Mouse (Mus musculus) kidney, adult 8-10 months (tissue): ENCODE measurements around the gene Dpm3.

ENCODE experiments used
- DNase-seq, 2 experiments: peaks; one replicate each; pipeline ENCODE4 v3.0.0; 2022

Gene Dpm3

DNA sequence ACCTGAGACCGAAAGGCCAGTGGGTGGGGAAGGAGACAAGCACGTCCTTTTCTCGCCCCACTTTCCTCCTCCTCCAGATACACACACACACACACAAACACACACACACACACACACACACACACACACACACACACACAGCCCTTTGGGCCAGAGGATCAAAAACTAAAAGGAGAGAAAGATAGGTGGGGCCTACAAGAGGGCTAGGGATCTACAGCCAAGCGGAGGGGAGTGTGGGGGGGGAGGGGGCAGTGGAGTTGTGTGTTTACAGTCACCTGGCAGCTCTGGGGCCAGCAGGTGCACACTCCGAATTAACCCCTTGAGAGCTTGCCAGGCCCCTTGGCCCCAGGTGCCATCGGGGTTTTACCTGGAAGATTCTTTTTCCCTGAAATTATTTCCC lies 26.5 kb upstream of the Dpm3 start:
- DNase-seq = no peak

DNA sequence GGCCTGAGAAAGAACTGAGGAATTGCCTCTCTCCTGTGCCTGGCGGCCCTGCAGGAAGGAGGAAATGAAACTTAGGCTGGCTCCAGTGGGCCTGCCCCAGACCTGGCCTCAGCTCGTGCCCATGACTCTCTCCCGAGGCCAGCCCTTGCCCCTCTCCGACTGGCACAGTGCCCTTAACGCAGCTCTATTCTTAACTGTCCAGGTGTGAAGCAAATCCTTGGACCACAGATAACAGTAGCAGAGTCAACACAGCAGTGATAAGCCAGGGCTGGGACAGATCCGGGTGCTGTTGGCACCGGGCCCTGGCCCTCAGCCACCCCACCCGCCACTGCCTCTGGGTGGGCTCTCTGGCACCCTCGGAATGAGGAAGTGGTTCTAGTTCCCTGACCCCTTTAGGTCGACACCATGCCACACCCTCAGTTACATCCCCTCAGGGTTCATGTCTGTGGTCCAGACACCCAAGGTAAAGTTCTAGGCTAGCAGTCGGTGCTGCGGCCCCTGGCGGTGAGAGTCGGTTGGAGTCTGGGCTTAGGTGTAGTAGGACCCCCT lies 25.5 kb upstream of the Dpm3 start:
- no peak for DNase-seq

DNA sequence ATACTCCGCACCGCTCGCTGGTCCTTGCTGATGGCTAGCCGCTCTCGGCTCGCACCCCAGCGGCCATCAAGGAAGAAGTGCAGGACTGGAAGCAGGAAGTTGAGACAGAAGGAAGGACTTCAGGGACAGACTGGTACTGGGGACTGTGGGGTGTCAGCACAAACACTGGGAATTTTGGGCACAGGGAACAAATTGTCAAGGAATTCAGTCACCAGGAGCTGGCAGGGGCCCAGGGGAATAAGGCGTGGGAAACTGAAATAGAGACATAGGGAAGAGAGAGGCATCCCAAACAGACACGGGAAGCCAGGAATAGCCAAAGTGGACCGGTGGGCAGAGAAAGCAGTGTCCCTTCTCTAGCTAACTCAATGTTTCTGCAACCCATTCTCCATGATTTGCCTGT lies 22.6 kb upstream of the Dpm3 start:
- no peak for DNase-seq

DNA sequence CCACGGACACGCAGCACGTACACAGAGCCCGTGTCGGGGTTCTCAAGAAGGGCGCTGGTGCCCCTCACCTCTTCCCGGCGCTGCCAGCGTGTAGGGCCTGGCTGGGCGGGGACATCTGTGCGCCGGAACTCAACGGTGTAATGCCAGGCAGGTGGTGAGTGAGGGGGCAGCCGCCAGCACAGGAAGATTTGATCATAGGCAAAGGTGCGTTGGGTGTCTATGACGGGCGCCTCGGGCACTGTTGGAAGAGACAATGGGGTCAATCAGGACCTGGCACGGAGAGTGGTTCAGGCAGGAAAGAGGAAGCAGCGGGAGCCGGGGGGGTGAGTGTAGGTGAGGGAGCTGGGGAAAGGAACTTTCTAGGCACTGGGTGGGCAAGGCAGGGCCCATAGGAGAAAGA lies 21.5 kb upstream of the Dpm3 start:
- DNase-seq = no peak

DNA sequence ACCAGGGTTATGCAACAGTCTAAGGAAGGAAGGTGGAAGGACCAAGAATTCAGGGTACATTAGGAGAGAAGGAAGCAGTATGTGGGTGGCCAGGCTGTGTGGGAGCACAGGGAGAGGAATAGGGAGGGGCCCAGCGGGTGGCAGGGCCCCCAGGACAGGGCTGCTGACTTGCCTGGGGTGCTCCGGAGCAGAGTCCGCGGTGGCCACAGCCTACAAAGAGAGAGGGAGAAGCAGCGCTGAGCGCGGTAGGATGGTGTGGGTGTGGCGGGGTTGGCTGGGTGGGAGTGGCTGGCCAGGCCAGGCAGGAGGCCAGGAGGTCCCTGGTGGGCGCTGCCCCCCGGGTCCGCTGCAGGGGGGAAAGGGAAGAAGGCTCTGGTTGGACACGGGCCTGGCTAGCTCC lies 20.7 kb upstream of the Dpm3 start:
- no peak for DNase-seq

DNA sequence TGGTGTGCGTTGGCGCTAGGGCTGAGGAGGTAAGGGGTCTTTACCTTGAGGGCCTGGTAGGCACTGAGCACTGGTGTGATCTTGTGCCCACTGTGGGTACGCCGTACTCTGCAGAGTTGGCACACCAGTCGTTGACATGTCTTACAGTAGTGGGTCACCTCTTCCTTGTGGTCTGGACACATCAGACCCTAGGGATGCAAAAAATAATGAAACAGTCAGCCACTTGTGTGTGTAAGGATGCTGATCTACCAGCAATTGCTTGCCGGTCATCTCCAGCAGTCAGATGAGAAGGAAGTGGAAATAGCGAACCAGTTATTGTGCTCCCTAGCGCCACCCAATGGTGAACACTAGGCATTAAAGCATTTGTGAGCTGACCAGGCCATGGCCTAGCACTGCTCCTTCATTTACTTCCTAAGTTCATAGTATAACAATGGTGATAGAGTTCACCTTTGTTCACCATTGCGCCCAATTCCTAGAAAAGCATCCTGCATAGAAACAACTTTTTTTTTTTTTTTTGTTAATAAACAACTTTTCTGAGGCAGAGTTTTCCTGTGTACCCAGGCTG lies 16.7 kb upstream of the Dpm3 start:
- peak; percentile 73 to 78 for DNase-seq

DNA sequence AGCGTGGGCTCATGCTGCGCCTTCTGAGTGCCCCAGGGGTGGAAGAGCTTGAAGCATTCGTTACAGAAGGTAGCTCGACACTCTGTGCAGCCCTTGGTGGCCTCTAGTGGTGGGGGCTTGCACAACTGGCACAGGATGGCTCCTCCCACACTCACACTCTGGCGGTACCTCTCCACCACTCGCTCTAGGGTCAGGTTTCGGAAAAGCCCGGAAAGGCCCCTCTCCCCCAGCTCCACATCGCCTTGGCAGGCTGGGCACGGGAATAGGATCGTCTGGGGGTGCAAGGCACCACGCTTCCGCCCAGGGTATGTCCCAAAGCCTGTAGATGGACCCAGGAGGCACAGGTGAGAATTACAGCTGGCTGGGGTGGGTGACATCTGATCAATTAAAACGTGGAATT lies 15.5 kb upstream of the Dpm3 start:
- peak; percentile 64 to 66 for DNase-seq

DNA sequence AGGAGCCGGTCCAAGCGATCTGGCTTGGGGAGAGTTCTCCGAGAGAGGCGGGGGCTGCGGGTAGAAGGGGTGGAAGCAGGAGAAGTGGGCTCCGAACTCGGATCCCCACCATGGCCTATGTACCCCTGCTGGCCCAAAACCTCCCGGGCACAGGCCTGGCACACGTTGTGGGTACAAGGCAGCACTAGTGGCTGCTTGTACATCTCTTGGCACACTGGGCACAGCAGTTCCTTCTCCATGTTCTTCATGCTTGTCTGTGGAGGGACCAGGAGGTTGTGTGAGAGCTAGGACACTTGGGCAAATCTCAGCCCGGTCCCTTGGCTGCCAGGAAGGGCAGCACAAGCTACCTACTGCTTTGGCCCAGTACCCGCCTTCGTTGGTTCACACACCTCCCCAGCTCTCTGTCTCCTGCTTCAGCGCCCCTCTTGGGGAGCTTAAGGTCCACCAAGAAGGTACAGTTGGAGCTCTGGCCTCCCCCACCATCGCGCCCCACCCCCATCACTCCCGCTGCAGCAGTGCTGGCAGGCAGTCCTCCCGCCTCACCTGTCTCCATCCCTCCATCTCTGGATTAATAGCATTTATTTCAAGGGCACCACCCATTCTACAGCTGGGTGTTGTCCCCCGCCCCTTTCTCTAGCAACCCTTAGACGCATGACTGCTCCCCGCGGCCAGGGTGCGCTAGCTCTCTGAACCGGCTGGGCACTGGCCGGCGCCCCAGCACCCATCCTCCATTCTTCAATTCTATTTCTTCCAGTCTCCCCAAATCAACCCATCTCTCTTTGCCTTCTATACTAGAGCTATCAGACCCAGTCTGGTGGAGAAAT lies 14.8 kb upstream of the Dpm3 start:
- DNase-seq = peak; percentile 49 to 56

DNA sequence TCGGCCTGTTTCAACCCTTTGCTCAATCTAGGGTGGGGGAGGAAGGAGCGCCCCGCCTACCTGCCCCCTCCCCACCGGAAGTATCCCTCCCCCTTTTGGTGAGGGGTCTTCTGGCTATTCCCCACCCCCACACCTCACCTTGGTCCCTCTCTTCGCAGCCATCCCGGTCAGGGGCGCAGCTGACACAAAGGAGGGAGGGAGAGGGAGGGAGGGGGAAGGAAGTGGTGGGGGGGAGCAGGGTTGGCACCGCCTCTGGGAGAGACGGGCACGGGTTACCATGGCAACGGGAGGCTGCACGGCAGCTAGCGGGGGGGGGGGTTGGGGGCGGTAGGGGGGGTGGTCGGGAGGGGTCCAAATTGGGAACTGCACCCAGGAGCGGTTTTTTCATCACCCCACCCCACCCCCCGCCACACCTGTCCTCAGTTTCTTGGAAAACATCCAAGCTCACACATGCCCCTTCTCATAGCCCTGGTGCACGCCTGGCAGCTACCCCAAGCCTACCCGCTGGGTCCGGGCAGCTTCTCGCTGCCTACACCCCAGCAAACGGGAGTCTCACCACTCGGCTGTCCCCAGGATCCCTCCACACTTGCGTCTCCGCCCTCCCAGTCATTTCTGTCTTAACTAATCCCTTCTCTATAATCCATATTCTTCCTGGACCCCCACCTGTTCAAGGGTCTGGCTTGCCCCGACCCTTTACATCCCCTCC lies 14.0 kb upstream of the Dpm3 start:
- DNase-seq = no peak

DNA sequence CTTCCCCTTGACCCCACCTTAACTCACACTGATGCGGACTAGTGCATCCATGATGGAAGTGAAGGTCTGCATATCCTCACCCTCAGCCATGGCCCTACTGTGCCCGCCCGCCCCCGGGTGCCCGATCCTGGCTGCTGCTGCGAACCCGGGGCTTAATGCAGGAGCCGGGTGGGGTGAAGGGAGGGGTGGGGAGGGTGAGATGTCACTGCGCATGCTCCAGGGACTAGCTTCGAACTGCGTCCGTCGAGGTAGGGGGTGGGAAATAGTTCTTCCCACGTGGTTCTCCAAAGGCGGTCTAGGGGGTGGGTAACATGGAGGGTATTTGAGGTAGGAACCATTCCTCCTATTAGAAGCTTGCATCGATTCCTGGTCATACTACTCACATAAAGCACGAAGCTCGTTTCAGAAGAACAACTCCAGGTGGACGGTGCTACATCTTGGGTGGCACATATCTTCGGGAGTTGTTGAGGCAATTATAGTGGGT lies 13.4 kb upstream of the Dpm3 start, which contains the start of gene Krtcap2:
TSS of gene Krtcap2 (plus strand) at position 279 of the 484 bp plus-strand sequence.
- no peak for DNase-seq

DNA sequence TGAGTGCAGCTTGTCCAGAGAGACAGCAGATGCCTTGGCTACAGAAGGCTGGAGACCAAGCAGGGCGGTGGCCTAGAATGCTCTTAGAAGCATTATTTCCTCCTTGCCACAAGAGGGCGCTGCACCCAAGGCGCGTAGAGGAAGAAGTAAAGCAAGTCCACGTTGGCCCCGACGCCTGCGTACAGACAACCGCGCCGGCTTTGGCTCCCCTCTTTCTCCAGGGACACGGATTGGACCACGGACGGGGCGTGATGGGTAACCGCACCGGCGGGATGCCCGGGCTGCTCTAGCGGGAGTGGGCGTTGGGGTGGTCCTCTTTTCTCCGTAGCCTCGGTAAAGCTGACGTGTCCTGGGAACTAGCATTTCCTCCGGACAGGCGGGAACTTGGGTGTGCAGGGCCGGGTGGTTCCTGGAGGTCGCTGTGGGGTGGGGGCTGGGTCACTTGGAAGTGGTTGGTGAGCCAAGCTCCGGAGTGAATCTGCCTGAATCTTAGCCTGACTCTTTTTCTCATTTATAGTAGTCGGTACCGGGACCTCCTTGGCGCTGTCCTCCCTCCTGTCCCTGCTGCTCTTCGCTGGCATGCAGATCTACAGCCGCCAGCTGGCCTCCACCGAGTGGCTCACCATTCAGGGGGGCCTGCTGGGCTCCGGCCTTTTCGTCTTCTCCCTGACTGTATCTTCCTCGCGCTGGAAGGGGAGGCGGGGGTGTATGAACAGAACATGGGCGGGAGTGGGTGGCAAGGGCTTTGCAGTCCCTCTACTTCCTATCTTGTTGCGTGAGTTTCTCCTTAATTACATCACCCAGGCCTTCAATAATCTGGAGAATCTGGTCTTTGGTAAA lies 12.7 kb upstream of the Dpm3 start, which contains the start of gene Trim46:
TSS of gene Trim46 (minus strand) at position 49 of the 840 bp plus-strand sequence.
- DNase-seq = peak; percentile 89

DNA sequence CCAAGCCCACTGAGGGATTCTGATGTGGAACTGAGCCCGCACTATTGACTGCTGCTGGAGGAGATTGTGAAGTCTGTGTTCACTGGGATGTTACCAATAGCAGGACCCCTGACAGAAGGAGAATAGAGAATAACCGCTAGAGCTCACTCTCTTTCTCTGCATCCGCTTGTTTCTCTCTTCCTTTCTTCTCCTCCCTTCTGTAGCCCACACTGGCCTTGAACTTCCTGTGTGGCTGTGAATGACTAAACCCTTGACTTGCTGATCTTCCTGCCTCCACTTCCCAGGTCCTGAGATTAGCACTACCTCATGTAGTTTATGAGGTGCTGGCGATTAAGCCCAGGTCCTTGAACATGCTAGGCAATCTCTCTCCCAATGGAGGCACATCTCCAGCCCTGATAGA lies 11.7 kb upstream of the Dpm3 start:
- no peak for DNase-seq

DNA sequence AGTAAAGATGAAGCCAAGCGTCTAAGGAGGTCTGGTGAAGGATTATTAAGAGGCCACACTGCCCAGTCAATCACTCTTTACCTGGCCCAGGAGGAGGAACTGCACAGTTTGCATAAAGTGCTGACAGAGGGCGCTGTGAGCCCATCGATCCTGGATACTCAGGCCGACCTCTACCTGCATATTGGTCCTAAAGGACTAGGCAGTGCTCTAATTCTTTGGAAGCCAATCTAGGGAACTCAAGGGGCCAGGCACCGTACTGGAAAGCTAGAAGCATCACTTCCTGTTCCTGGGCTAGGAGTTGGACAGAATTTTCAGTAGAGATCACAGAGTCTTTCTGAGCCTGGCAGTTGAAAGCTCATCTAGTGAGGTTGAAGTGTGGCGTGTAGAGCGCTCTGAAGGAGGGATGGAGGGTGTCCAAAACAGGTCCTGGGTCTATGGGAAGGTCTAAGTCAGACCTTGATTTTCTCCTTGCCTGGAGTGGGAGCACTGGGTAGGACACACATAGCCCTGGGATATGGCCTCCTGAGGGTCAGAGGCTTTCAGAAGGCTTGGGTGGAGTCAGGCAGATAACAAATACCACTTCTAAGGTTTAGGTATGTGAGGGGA lies 8.6 kb upstream of the Dpm3 start:
- peak; percentile 85 to 88 for DNase-seq

DNA sequence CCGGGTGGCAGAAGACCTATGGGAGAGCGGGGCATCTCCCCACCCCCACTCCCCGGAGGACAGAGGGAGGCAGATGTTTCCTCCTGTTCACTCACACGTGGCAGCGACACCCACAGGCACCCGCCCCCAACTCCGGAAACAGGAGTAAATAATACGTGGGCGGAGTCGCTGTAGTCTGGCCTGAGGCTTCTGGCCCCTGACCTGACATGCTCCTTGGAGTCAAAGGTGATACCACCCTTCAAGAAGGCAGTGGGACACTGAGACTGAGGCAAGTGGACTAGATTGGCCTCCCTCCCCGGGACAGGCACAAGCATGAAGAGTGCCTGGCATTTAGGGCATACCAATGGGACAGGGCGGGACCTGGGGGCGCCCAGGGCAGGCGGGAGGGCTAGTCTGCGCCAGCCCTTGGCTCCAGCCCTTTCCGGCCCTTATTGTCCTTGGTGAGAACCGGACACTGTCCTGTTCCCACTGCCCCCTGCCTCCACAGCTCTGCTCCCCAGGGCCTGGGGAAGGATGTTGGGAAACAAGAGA lies 7.7 kb upstream of the Dpm3 start:
- DNase-seq = peak; percentile 69 to 77

DNA sequence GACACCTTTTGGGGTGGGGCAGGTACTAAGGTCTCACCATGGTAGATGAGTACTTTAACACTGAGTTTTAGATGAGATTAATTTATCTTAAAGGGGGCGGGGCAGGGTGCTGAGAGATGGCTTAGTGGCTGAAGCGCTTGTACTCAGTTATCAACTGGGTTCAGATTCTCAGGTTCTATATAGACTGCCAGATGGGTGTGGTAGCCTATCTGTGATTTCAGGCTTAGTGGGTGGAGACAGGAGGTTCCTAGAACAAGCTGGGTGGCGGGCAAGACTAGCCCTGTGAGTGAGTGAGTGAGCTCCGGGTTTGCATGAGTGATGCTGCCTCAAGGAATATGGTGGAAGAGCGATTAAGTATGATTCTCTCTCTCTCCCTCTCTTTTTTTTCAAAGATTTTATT lies 4.2 kb upstream of the Dpm3 start:
- no peak for DNase-seq

DNA sequence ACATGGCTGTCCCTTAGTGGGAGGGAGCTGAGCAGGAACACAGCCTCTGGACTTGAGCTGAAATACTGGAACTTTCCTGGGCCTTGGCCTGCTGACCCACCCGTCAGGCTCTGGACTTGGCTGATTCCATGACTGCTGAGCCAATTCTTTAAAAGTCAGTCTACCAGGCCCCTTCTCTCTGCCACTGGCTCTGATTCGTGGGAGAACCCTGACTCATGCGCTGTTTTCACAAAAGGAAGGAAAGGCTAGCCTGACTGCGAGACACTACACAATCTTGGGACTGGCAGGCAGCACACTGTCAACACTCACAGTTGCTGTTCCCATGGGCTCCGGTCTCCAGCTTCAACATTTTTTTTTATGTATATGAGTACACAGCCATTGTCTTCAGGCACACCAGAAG lies 3.0 kb upstream of the Dpm3 start:
- DNase-seq = no peak

DNA sequence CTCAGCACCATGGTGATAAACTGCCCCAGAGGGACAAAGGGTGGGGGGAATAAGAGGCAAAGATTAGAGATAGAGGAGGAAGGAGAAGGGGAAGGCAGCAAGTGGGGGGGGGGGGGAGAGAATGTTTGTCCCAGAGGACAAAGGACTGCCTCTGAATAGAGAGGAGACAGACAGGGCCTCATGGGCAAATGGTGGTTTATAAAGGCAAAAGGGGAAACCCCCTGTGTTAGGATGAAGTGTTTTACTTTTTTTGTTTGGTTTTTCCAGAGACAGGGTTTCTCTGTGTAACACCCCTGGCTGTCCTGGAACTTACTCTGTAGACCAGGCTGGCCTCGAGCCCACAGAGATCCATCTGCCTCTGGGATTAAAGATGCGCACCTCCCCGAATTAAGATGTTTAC lies 1.1 kb downstream of the Dpm3 start:
- no peak for DNase-seq

DNA sequence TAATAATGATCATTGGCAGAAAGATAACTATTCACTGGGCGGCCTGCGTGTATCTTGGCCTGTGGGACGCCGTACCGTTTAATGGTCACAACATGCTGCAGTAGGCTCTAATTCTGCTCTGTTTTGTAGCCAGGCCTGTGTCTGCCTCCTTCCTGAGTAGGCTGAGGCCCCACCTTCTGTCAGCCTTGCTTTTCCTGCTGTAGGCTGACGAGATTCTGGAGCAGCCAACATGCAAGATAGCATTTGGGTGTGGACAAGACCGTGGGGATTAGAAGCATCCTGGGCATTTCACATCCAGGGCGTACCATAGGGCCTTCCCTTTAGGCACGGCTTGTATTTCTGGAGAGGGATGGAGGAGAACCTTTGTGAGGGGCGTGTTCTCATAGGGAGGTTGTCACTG lies 3.3 kb downstream of the Dpm3 start:
- no peak for DNase-seq

DNA sequence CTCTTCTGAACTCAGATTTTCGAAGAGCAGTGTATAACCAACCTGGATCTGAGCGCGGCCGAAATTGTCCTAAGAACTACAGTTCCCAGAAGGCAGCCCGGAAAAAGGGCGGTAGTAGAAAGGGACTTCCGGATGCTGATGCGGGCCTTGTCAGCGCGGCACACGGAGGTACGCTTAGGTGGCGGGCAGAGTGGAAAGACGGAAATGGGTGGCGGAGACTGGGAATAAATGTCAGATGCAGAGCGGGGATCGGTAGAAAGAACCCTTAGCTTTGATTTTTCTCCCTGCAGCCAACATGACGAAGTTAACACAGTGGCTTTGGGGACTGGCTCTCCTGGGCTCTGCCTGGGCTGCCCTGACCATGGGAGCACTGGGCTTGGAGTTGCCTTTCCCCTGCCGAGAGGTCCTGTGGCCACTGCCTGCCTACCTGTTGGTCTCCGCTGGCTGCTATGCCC lies 7.3 kb downstream of the Dpm3 start:
- peak; percentile 80 to 81 for DNase-seq

DNA sequence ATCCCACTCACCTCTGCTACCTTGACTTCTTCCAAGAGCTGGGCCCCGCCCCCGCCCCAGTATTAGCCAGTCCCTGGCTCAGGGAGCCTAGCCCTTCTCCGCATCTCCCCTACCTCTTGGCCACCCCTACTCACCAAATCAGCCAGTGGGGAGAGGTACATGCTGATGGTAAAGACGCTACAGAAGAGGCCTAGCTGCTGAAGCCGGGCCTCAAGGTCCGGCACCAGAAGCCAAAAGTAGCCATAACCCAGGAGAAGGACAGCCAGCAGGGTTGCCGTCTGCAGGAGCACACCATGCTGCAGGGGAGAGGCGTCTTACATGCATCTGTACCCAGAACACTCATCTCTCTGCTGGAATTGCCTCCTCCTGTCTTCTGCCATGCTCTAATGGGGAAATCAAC lies 9.8 kb downstream of the Dpm3 start:
- no peak for DNase-seq

DNA sequence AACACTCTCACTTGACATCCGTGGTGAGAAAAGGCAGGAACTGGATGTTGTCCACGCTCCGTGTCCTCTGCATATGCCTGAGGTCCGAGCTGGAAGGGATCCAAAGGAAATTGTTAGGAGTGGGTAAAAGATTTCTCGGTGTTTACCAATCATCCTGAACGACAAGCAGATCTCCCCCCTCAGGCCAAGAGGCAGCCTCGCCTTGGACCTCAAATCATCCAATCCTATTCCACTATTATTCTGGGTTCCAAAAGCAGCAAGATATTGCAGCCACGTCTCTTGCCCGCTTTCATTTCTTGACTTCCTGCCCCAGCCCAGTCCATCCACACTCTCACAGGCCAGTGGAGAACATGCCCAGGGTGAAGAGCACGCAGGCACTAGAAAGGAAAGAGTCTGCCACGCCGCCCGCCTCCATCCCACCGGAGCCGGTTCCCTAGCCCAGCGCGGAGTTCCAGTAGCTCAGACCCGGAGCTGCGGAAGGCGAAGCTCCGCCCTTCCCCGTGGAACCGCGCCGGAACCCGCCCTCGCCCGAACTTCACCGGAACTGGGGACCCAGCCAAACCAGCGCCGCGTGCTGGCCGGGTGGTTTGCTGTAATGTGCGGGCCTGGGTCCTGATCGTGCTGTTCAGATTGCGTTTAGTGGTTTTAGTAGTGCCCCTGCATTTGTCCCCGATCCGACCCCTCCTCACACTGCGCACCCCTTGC lies 11.0 kb downstream of the Dpm3 start, which contains the start of gene Slc50a1:
TSS of gene Slc50a1 (minus strand) at position 520 of the 705 bp plus-strand sequence.
- DNase-seq = peak; percentile 80 to 83
